Mouse (Mus musculus) monocyte, adult 5-6 weeks (primary cell): ENCODE data around the gene B020031M17Rik. TPM values are rescaled to one million over a fixed set of nuclear protein-coding genes. Genes with fewer than 3 reads are reported as not detected.

Source experiments
- total RNA-seq: library from RNA; stranded (forward); fragments of 200-1000, 200-491, 200-594 nt; gene quantifications from 3 replicates; pipeline ENCODE4 v1.2.3, GENCODE M21; 2017

Gene B020031M17Rik
- total RNA-seq, 1 experiment from 2014 or later, result not detected

Other genes starting within 250 kb of the B020031M17Rik start
- gene Nim1k, start 194.9 kb downstream of the B020031M17Rik start, total RNA-seq, result 0.10 TPM in 2 of 3 replicates, not detected in the other
- gene Zfp131, start 159.9 kb downstream of the B020031M17Rik start, total RNA-seq, result 68.4 to 81.1 TPM (median 71.3 TPM) in 3 replicates
- gene AF067063, start 120.6 kb downstream of the B020031M17Rik start, total RNA-seq, result not detected in 3 replicates
- not detected in 3 replicates for gene D13Ertd608e, start 114.8 kb downstream of the B020031M17Rik start, total RNA-seq
- not detected in 3 replicates for gene Tcstv1, start 56.0 kb downstream of the B020031M17Rik start, total RNA-seq
- gene Gm21761, start 21.5 kb downstream of the B020031M17Rik start, total RNA-seq, result not detected in 3 replicates
- 4.4 TPM in 1 of 3 replicates, not detected in the others for gene Gm36079, start 76.2 kb upstream of the B020031M17Rik start, total RNA-seq
- 136 to 183 TPM (median 179 TPM) in 3 replicates for gene Gm21188, start 101.4 kb upstream of the B020031M17Rik start, total RNA-seq
- gene Gm20767, start 189.4 kb upstream of the B020031M17Rik start, total RNA-seq, result not detected in 3 replicates
- gene Gm21818, start 221.6 kb upstream of the B020031M17Rik start, total RNA-seq, result not detected in 3 replicates